Mouse (Mus musculus): ENCODE measurements around the gene Lrrc74b. TPM values are rescaled to one million over a fixed set of nuclear protein-coding genes. Genes with fewer than 3 reads are reported as not detected.

Gene Lrrc74b
- polyA plus RNA-seq, 1 experiment from 2014 or later: 0.19 TPM

Other genes starting within 250 kb of the Lrrc74b start
- gene Serpind1, start 229.9 kb downstream of the Lrrc74b start, polyA plus RNA-seq (2015; fragmentation: Nextera tagmentation; extraction: Ambion mirVana): 0.35 and 1.9 TPM in 2 replicates
- gene Snap29, start 155.3 kb downstream of the Lrrc74b start, polyA plus RNA-seq (2015; fragmentation: Nextera tagmentation; extraction: Ambion mirVana): 10.7 and 11.5 TPM in 2 replicates
- 28.1 and 31.1 TPM in 2 replicates for gene Pi4ka, start 154.9 kb downstream of the Lrrc74b start, polyA plus RNA-seq (2015; fragmentation: Nextera tagmentation; extraction: Ambion mirVana)
- 40.6 and 46.3 TPM in 2 replicates for gene Crkl, start 109.3 kb downstream of the Lrrc74b start, polyA plus RNA-seq (2015; fragmentation: Nextera tagmentation; extraction: Ambion mirVana)
- gene Aifm3, start 71.6 kb downstream of the Lrrc74b start, polyA plus RNA-seq (2015; fragmentation: Nextera tagmentation; extraction: Ambion mirVana): 0.91 and 1.6 TPM in 2 replicates
- 45.6 and 60.6 TPM in 2 replicates for gene Lztr1, start 52.6 kb downstream of the Lrrc74b start, polyA plus RNA-seq (2015; fragmentation: Nextera tagmentation; extraction: Ambion mirVana)
- gene Thap7, start 30.1 kb downstream of the Lrrc74b start, polyA plus RNA-seq (2015; fragmentation: Nextera tagmentation; extraction: Ambion mirVana): 29.5 and 38.7 TPM in 2 replicates
- gene P2rx6, start 638 bp upstream of the Lrrc74b start, polyA plus RNA-seq (2015; fragmentation: Nextera tagmentation; extraction: Ambion mirVana): 0.60 and 0.80 TPM in 2 replicates
- gene Slc7a4, start 22.0 kb upstream of the Lrrc74b start, polyA plus RNA-seq (2015; fragmentation: Nextera tagmentation; extraction: Ambion mirVana): 9.5 and 11.2 TPM in 2 replicates
- 17.2 and 23.2 TPM in 2 replicates for gene Smpd4, start 58.1 kb upstream of the Lrrc74b start, polyA plus RNA-seq (2015; fragmentation: Nextera tagmentation; extraction: Ambion mirVana)
- 3.1 and 3.2 TPM in 2 replicates for gene Ccdc74a, start 85.2 kb upstream of the Lrrc74b start, polyA plus RNA-seq (2015; fragmentation: Nextera tagmentation; extraction: Ambion mirVana)
- gene Med15, start 171.6 kb upstream of the Lrrc74b start, polyA plus RNA-seq (2015; fragmentation: Nextera tagmentation; extraction: Ambion mirVana): 25.6 and 37.2 TPM in 2 replicates
- 33.0 and 45.7 TPM in 2 replicates for gene Klhl22, start 198.4 kb upstream of the Lrrc74b start, polyA plus RNA-seq (2015; fragmentation: Nextera tagmentation; extraction: Ambion mirVana)
- 6.6 and 11.3 TPM in 2 replicates for gene Scarf2, start 236.0 kb upstream of the Lrrc74b start, polyA plus RNA-seq (2015; fragmentation: Nextera tagmentation; extraction: Ambion mirVana)

All from heart, embryonic 15.5 days (tissue).